Mouse (Mus musculus) megakaryocyte, embryonic 14.5 days (primary cell): ENCODE measurements around the gene Zfp275.

Experiments used
- FLI1 ChIP-seq: IDR thresholded peaks from 2 replicates; pipeline ENCODE4 v1.6.1; 2012; ENCODE audit warnings: low read length, inconsistent platforms, mixed read lengths
- GATA1 ChIP-seq: IDR thresholded peaks from 3 replicates; pipeline ENCODE4 v1.6.1; 2012; ENCODE audit warnings: mixed read lengths, low read length, inconsistent platforms, borderline replicate concordance

- TF ChIP-seq GATA1 (no peak), FLI1 (no peak)
These were observed 948 bp upstream of the Zfp275 start for GRCm38 (mm10) chrX:73341473-73341872.
